Mouse (Mus musculus) CD4-positive, CD25-positive, alpha-beta regulatory T cell, adult 2 months (primary cell): ENCODE results near the gene Ugt1a8.

Experiments
- DNase-seq: peaks from one replicate; pipeline ENCODE4 v3.0.0-alpha.2; 2012; ENCODE audit warnings: low read depth, low spot score

Gene Ugt1a8

GRCm38 (mm10) chr1:88235046-88235893, 147.7 kb downstream of the Ugt1a8 start:
- no peak for DNase-seq

DNA sequence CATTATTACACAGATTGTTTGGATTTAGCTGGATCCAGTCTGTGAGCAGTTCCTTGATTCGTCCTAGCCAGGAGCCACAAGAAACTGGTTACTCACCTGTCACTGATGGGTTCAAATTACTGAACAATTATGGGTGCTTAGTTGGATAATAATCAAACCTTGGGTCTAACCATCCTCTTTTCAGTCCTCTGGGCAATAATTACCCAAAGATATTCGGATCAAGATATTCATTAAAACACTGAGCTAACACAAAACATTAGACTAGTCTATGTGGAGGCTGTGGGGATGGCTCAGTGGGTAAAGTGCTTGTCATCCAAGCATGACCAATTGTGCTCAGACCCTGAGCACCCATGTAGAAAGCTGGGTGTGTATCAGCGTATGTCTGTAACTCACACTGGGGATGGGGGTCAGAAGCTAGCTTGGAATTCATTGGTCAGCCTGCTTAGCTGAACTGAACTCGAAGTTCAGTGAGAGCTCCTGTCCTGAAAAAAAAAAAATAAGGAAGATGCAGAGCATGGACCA, 148.3 kb downstream of the Ugt1a8 start:
- no peak for DNase-seq

GRCm38 (mm10) chr1:88237311-88237710, 149.7 kb downstream of the Ugt1a8 start:
- no peak for DNase-seq

DNA sequence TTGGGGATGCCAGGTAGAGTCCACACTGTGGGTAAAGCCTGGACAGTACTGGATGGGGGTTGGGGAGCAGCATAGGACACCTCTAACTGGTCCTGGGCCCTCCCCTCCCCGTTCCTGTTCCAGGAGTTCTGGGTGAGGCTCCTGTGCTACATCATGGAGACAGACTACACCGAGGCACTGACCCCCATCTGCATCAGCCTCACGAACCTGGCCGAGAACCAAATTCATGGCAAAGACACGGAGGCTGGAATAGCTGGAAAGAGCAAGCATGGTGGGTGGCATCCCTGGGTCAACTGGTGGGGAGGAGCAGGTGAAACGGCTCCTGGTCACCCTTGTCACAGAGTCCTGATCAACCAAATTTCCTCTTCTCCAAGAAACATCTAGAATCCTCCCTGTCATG, 151.2 kb downstream of the Ugt1a8 start:
- no peak for DNase-seq

DNA sequence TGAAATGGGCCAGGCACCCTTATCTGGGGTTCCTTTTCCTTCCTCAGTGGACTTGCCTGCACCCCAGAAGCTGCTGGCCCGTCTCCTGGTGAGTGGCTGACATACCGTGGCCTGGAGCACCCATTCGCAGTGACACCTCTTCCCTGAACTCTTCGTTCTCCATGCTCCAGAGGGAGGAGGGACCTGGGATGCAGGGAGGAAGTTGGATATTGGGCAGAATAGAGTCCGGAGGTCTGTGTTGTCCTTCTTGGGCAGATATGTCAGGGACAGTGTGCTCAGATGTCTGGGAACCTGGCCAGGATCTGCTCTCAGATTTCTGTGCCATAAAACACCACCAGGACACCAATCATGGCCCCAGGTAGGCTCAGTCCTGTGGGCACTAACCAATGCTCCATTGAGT, 152.5 kb downstream of the Ugt1a8 start:
- no peak for DNase-seq

- DNase-seq, result no peak
Measured at GRCm38 (mm10) chr1:88240579-88240978, 153.0 kb downstream of the Ugt1a8 start.

- DNase-seq, result no peak
Measured at GRCm38 (mm10) chr1:88243861-88244260, 156.2 kb downstream of the Ugt1a8 start.

GRCm38 (mm10) chr1:88245881-88246280, 158.3 kb downstream of the Ugt1a8 start:
- DNase-seq, result no peak

GRCm38 (mm10) chr1:88246386-88246785, 158.8 kb downstream of the Ugt1a8 start:
- DNase-seq, result no peak

- DNase-seq, result no peak
Measured at GRCm38 (mm10) chr1:88247660-88248059, 160.0 kb downstream of the Ugt1a8 start.

- DNase-seq, result no peak
Measured at GRCm38 (mm10) chr1:88248658-88249057, 161.0 kb downstream of the Ugt1a8 start.

DNA sequence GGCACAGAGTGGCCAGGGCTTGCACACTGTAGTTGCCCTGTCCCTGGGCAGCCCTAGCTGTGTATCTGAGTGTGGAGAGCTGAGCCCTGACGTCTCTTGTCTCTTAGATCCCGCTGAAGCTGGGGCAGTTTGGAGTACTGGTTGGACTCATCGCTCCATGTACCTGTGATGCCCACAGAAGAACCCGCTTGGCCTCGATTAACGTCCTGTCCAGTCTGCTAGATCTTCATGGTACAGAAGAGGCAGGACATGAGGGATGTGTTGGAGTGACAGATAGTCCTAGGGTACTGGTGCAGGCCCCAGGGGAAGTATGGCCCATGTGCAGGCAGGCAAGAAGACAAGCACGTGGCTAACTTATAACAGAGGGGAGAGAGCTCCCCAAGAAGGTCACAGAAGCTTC, 162.0 kb downstream of the Ugt1a8 start:
- DNase-seq, result no peak

DNA sequence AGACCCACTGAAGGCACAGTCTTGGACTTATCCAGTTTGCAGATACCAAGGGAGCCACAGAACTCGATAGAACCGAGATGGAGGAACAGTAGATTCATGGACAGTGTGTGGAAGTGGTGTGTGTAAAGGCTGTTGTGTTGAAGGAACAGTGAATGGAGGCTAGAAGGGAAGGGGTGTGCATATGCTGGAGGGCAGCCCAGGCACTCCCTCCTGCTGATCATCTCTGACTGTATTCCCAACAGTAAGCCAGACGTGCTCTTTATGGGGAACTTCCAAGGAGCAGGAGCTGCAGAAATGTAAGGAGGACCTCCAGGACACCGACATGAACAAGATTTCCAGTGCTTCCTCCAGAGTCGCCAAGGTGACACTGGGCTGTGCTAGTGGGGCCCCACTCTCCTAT, 162.4 kb downstream of the Ugt1a8 start:
- DNase-seq, result no peak

GRCm38 (mm10) chr1:88253106-88253505, 165.5 kb downstream of the Ugt1a8 start:
- DNase-seq, result no peak

GRCm38 (mm10) chr1:88253540-88253939, 165.9 kb downstream of the Ugt1a8 start:
- no peak for DNase-seq

DNA sequence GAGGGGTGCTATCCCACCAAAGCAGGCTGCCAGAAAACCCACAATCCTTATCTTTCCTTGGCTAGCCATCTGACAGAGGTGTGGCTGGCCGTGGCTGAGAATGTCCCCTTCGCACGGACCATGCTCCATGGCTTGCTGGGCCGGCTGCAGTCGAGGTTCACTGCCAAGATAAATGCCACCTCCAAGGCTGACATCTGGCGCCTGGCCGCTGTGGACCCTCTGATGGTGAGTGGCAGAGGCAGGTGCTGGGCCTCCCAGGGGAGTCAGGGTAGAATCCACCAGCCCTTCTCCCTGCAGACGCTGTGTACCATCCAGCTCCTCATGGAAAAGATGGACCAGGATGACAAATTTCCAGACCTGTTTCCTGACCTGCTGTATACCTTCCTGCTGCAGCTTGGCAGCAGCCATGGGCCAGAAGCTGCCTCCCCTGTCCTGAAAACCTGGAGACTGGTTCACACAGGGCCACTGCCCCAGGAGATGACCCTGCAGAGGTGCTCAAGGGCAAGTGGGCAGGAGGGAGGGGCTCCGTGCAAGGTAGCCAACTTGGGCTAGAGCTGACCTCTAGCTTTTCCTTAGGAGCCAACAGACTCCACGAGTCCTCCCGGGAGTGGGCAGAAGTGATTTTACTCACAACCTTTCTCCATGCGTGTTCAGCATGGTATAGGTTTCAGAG, 167.3 kb downstream of the Ugt1a8 start:
- DNase-seq, result no peak

GRCm38 (mm10) chr1:88255466-88255857, 167.8 kb downstream of the Ugt1a8 start:
- no peak for DNase-seq

DNA sequence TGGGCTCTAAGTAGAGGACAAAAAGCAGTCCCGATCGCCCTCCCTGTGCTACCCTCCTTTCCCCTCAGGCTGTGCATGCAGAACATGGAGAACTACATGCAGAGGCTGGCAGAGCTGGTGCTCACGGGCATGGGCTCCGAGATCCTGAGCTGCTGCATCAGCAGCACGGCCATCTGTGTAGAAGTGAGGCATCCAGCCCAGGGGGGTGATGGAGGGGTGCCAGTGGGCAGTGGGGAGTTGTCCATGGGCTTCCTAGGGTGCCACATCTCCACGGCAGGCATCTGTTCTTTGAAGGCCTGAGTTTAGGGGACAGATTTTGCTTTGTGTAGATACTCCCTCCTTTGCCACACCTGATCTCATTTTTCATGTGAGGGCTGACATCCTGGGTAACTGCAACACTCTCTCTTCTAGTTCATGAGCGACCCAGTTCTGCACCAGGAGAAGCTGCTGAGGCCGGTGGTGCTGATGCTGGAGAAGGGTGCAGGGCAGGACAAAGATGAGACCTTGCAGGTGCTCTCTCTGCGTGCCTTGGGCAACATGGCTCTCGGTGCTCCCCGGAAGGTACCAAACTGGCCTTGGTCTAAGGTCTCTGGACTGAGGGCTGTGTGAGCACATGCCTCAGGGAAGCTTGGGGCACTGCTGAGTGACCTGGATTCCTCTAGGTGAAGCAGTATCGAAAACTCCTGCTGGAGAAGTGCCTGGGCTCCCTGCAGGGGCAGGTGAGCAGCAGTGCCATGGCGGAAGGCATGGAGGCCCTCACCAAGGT, 168.6 kb downstream of the Ugt1a8 start:
- DNase-seq, result no peak

DNA sequence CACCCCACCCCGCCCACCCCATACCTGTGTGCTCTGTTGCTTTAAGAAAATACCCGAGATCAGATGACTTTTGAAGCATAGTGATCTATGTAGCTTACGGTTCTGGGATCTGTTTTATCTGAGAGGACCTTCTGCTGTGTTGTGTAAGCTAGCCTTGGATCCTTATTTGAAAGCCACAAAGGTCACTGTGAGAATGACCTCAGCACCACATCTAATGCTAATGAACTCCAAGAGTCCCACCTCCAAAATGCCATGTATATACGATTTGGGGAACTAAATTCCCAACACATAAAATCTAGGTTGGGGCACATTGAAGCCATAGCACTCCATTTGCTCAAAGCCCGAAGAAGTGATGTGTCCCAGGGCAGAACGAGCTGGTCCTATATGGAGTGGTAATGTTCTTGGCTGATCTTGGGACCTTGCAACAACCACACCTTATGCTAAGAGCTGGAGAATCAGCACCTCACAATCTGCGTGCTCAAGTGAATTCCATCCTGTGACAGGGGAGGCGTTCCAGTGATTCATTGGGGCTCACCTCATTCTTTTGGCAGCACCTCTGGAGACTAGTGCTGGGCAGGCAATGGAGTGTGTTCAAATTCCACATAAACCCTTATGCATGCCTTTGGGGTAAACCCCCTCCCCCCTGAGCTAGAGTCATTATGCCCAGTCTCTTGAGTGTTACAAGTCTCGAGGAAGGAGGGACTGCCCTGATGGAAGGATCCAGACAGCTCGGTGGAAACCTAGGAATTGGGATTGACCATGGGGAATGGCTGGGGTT, 169.5 kb downstream of the Ugt1a8 start:
- DNase-seq, result no peak

- no peak for DNase-seq
Measured at GRCm38 (mm10) chr1:88257681-88258080, 170.1 kb downstream of the Ugt1a8 start.

GRCm38 (mm10) chr1:88258361-88258760, 170.7 kb downstream of the Ugt1a8 start:
- DNase-seq, result no peak
